Mouse (Mus musculus) megakaryocyte, adult 5-6 weeks (primary cell): Measurements from ENCODE around the gene As3mt. TPM values are rescaled to one million over a fixed set of nuclear protein-coding genes. Genes with fewer than 3 reads are reported as not detected.
A peak's percentile ranks its signal among the peaks of the same experiment; 100 is the strongest.
"Not testable (repeated sequence)": the region's sequence is repeated elsewhere in the genome, so short reads cannot be mapped to it uniquely, and the experiment has no call there.

Source experiments
- ATAC-seq: 2 replicates; pipeline ENCODE4 v1.8.0; 2016; ENCODE audit warnings: mild to moderate bottlenecking, inconsistent platforms; ENCODE audit not compliant: poor library complexity, severe bottlenecking
- total RNA-seq, 2 experiments: library from RNA; stranded (forward) in 1 of 2; stranded (reverse) in 1 of 2; fragments of 153-499, 151-499 nt in 1 of 2; fragments of 221-1000, 200-1000 nt in 1 of 2; gene quantifications; 2 replicates each; pipeline versions ENCODE4 v1.2.3 to v1.2.4; 2015 to 2017

The As3mt gene
- total RNA-seq, 2 experiments from 2014 or later = 11.1 to 21.0 TPM

DNA sequence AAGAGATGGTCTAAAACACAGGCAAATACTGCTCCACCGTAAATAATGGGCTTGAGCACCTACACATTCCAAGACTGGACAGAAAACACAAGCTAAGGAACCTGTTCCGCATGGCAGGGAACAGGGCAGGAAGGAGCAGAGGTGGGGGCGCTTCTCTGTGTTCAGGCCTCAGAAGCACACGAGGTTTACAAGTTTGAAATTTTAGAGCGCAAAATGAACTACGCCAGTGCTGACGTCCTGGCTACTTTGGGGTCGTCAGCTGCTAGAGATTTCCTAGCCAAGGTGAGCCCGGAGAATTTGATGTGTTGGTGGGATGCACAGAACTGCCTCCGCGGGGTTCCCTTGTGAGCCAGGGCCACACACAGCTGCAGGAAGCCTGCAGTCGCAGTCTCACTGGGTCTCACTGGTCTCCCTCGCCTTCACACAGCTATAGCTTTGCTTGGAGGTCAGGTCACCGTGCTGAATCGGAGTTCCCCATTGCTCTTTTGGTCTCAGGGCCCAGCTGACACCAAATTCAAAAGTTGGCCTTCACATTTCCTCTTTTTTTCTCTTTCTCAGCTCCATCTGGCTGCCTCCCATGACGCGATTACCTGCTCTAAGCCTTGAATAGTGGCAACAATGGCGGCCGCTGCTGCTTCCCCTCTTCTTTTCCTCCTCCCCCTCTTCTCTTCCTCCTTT lies 9.3 kb upstream of the As3mt start:
- ATAC-seq = peak; percentile 67

DNA sequence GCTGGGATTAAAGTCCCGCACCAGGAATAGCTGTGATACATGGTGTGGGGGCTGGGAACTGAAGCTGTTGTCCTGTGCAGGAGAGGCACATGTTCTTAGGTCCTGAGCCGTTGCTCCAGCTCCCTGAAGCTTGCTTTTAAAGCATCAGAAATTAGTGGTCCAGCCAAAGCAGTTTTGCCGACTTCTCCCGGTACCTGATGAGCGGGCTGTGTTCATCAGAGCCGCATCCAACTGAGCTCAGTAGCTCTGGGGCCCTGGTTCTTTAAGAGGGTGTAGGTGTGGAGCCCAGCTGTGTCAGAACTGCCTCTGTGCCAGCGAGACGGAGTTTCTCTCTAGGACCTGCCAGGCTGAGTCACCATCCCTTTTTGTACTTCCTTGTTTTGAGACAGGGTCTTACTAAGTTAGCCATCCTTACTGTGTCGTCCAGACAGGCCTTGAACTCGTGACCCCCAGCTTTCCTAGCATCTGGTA lies 8.2 kb upstream of the As3mt start:
- peak; percentile 84 for ATAC-seq

DNA sequence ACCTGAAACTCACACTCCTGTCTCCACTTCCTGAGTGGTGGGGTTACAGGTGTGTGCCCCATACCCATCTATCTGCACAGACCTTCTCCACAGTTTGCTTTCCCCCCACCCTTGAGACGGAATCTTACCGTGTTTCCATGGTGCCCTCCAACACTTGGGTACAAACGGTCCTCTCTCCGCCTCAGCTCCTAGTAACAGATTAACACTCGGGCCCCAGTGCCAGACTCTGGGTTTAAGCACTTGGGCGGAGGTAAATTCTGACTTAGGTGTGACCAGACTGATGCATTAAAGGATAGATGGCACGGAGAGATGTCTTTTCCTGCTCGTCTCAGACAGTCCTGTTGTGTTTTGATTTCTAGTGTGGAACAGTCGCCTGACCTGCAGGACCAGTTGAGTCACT lies 6.1 kb upstream of the As3mt start:
- ATAC-seq = no peak

DNA sequence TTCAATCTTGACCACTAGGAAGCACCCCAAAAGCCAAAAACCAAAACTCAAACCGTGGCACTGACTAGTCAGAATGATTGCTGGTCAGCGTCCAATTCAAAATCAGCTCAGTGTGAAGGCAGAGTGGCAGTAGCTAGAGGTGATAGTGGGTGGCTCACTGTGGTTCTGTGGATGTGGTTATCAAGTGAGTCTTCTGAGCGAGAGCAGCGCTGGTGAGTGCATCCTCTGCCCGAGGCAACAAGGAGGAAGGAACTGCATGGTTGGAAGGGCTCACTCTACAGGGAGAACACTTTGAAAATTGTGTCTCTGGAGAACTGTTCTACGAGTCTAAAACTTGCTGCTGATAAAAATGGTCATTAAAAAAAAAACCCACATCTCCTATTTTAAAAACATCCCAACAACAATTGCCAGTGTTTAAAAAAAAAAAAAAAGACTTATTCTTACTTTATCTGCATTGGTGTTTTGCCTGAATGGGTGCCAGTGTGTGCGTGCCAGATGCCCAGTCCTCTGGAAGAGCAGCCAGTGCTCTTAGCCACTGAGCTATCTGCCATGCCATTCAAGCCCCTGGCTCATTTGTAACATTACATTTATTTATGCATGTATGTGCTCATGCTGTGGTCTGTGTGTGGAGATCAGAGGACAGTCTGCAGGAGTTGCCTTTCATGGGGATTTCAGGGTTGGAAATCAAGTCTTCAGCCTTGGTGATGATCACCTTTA lies 1.3 kb upstream of the As3mt start:
- peak; percentile 69 for ATAC-seq

DNA sequence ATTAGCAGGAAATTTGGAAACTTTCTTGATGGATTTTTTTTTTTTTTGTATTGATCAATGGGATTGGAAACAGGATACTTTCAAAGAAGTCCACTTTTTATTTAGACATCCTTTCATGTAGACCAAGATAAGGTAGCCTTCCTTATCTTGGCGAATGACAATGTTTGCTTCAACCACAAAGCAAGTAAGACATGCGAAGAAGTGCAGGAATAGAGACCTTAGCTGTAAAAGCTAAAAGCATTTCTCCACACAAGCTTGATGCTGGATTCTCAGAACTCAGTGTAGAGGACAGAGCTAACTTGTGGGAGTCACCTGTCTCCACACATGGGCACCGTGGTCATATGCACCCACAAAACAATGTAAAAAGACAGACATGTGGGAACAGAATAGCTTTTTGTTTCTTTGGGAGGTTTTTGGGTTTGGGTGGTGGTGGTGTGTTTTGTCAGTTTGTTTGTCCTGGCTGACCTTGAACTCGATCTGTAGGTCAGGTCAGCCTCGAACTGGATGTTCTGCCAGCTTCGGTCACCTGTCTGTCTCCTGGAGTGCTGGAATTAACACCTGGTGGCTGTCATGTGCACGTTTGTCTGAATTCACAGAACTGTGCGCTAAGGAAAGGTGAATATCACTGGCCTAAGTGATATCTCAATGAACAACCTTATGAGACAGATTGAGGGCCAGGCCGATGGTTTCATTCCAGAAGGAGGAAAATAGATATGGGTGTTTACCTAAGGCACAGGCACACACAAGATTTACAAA lies 540 bp upstream of the As3mt start:
- ATAC-seq = no peak

DNA sequence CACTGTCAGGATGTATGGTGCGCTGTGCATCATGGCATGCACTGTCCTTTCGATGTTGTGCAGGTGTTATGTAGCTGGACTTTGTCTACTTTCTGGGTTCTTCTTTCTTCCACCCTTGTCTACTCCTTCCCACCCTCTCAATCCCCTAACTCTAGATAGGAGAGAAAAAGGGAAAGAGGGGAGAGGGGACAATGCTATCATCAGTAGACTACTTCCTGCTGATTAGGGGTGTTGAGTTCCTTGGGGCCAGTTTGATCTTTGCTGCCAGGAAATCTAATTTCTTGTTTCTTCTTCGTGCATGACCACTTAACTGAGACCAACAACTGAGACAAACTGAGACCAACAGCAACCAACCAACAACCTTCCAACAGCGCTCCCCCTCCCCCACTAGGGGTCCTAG lies 3.4 kb downstream of the As3mt start:
- no peak for ATAC-seq

DNA sequence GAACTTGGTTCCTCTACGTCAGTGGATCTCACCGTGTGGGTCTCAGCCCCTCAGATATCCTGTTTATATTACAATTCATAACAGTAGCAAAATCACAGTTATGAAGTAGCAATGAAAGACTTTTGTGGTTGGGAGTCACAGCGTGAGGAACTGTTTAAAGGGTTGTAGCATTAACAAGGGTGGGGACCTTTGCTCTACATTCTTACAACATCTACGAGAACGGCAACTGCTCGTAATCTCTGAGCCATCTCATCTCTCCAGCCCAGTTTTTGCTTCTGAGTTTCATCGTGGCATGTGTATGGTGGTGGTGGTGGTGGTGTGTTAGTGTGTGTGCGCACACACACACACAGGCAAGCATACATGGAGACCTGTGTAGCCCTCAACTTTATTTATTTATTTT lies 7.0 kb downstream of the As3mt start:
- no peak for ATAC-seq

DNA sequence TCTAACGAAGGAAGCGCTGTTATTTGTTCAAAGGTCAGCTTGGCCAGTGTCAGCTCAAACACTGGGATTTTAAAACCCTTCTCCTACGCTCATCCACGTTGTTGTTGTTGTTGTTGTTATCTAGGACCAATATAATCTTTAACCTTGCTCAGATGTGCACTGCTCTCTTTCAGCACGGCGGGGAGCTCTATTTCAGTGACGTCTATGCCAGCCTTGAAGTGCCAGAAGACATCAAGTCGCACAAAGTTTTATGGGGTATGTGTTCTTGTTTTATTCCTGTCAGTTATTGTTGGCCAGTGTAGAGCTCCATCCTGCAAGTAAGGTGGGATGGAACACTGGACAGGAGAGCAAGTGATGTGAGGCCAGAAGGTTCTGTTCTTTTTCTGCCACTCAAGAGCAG lies 7.8 kb downstream of the As3mt start:
- ATAC-seq = no peak

DNA sequence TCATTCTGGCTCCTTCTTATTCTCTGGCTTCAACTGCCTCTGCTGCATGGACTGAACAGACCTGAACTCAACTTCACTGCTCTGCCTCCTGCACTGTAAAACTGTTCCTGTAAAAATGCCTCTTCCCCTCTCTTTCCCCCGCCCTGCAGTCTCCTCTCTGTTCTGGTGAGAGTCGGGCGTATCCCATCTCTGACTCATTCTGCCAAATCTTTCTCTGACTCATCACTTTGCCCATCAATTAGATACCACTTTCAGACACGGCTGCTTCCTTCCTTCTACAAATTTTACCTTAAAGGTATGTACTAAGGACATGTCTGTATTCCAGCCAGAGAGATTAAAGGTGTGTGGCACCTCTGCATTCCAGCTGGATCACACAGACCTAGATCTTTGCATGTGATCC lies 10.9 kb downstream of the As3mt start:
- no peak for ATAC-seq

DNA sequence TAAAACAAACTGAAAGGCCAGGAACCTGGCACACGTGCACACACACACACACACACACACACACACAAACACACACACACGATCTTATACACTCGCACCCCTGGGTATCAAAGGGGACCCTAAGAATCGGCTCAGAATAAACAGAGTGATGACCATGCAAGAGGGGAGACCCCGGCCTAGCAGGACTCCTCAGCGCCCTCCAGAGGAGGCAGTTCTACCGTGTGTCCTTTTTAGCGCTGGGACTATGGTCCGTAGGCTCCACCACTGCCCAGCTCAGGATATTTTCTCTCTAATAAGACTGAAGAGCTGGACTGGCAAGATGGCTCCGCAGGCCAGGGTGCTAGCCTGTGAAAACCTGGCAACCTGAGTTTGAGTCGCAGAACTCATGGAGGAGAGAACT lies 17.2 kb downstream of the As3mt start:
- ATAC-seq = no peak

DNA sequence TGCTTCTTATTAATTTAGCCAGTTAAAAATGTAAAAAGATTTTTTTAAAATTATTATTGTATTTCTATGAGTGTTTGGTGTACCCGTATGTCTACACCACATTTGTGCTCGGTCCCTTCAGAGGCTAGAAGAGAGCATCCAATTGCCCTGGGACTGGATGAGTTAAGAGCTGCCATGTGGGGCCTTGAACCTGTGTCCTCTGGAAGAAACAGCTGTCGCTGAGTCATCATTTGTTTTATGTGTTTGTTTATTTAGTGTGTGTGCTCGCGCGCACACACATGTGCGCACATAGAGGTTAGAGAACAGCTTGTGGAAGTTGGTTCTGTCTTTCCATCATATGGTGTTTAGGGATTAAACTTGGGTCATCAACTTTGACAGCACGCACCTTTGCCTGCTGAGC lies 18.9 kb downstream of the As3mt start:
- no peak for ATAC-seq

DNA sequence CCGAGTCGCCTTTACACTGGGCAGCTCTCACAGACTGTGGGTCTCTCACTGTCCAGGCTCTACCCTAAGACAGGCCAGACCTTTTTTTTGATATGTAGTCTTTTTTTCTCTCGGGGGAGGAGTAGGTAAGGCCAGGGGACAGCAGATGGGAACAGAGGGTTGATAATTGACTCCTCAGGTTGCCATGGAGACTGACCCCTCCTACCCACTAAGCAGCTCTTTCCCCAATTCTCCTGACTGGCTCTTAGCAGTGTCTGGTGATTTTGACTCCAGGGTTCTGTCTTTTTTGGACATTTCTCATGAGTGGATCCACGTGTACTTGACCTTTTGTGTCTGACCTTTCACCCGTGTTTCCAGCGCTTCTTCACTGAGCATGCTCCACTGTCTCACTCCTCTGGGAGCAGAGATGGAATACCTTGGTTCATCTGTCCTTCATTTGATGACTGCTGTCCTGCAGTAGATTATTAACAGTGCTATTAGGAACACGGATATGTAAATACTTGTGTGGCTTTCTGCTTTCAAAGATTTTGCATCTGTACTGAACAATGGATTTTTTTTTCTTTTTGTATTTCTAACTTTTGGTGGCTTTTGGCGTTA lies 20.0 kb downstream of the As3mt start:
- ATAC-seq = no peak

DNA sequence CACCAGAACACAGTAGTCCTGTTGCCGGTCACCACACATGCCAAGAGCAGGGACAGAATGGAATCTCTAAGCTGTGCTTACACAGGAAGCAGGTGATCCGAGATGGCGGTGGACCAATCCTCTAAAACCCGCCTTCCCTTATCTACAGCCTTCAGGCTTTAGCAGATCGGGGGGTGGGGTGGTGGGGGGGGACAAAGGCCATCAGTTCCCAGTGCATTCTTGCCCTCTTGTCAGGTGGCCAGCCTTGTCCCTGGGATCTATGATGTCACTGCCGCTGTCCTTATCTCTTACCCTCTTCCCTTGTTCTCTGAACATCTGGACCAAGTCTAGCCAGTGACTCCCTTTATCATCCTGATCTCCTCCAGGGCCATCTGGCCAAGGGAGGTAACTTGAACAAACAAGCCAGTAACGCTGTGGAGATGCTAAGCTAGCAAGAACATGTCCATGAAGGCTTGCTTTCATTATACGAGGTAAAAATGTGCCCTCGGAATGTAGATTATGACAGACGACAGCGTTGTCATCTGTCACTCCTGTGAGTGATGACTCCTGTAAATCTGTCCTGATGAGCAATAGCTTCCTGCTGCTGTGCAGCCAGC lies 20.8 kb downstream of the As3mt start:
- no peak for ATAC-seq

DNA sequence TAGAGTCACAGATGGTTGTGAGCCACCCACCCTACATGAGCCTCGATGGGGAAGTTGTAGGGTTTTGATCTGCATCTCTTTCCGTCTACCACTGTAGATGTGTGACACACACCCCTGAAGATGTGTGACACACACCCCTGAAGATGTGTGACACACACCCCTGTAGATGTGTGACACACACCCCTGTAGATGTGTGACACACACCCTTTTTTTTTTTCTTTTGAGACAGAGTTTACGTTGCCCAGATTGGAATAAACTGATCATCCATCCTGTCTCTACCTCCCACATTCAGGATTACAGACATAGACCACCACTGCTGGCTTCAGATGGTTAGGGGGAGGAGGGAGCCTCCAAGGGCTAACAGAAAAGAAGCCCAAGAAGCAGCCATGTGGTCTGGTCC lies 21.7 kb downstream of the As3mt start:
- no peak for ATAC-seq

DNA sequence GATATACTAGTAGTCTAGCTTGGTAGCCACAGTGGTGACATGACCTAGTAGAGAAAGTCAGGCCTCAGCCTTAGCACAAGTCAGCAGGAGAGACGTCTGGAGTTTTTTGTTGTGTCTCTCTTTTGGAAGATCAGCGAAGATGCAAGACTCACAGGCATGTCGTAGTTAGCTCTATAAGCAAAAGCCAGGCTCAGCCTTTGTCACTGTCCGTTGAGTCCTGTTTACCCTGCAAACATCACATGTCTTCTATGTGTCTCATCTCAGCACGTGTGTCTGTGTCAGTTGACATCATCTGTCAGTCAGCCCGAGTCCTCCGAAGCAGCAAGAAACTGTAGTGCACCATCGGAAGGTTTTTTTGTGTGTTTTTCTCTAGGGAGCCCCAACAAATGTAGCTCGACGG lies 24.1 kb downstream of the As3mt start:
- ATAC-seq = no peak

DNA sequence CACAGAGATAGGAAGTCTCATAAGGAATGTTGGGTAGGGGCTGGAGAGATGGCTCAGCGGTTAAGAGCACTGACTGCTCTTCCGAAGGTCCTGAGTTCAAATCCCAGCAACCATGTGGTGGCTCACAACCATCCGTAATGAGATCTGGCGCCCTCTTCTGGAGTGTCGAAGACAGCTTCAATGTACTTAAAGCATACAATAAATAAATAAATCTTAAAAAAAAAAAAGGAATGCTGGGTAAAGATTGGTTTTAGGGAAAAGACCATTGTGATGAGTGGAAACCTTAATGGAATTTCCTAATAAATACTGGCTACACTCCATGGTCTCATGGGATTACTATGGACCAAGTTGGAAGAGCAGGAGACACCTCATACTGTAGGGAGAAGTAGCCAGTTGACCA lies 25.4 kb downstream of the As3mt start:
- ATAC-seq = not testable (repeated sequence)

DNA sequence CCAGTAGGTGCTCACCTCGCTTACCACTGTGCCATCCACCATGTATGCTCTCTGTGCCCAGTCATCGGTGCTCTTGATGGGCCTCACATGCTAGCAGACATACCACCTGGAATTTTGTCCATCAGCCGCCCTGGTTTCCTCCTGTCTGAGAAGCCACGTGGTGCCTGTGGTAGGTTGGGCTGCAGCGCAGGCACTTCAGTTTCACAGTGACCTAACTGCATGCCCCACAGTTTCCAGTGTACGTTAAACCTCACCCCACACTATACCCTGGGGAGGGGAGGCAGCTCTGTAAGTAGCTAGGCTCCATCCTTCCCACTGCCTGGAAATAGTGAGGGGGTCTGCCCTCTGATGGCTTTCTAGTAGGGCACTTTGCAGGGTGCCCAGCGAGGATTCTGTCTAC lies 26.4 kb downstream of the As3mt start:
- no peak for ATAC-seq

DNA sequence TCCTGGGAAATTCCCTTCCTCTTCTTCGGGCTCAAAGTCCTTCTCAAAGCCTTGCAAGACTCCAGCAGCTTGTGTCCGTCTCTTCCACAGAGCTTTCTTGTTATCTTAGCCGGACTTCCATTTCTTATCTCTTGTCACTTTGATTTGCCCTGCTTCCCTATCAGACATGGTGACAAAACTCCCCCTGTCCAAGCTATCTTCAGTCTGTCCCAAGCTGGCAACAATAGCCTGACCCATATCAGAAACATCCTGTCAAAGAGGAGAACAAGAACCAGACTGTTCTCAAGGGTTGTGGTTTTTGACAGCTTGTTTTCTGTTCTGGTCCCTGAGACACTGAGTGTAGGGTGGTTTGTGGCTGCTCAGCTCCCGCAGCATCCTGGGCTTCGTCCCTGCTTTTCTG lies 28.0 kb downstream of the As3mt start:
- no peak for ATAC-seq

DNA sequence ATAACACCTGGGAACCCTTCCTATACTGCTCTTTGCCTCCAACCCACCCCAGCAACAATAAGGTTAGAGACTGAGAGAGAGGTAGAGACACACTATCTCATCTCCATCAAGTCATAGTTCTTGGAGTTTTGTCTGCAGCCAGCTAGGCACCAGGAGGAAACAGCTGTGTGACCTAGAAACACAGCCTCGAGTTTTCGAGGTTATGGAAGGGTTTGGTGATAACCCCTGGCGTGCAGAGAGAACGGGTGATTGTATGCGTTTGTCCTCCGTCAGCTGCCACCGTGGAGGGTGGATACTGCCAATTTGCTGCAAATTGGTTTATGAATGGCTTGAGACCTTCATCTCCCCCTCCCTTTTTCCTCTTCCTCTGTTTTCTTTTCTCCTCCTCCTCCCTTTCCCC lies 29.8 kb downstream of the As3mt start:
- ATAC-seq = no peak

DNA sequence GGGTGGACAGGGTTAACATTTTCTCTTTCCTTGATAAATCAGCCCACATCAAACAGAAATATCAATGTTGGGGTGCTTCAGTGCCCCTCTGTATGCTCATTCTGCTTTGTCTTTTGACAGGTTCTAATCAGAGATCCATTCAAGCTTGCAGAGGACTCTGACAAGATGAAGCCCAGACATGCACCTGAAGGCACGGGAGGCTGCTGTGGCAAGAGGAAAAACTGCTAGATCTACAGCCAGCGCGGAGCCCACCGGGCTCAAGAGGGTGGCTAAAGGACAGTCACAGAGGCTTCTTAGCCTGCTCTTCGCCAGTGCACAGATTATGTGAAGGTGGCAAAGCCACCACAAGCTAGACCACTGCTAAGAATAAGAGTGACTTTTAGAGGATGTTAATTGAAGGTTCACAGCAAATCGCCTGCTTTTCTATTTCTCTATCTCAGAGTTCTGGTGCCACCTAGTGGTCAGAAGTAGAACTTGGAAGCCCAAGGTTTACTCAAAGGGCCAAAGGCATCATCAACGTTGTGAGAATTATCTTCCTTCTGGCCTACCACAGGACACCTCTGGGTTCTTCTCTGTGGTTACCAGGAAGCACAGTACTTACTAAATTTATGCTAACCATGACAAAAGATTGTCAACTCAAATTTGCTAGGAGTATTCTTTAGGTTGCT lies 33.2 kb downstream of the As3mt start:
- ATAC-seq = peak; percentile 60

DNA sequence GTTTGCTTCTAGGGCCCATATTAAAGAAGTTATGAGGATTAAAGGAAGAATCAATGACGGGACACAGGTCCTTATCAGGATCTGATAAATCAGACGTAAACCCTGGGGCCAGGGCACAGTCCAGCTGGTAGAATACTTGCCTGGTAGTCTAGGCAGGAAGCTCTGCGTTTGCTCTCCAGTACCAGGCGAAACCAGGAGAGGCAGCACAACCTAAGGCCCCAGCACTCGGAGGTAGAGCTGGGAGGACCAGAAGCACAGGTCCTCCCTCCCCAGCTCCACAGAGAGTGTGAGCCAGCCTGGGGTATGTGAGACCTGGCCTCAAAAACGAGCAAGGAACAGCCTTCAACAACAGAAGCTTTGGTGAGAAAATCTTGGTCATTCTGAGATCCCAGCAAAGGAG lies 34.3 kb downstream of the As3mt start:
- ATAC-seq = no peak
